Mouse (Mus musculus) small intestine, adult 2 months (tissue): ENCODE measurements around the gene Pnp2. TPM values are rescaled to one million over a fixed set of nuclear protein-coding genes. Genes with fewer than 3 reads are reported as not detected.
A peak's percentile ranks its signal among the peaks of the same experiment; 100 is the strongest.

Experiments
- H3K27ac ChIP-seq: fragments of 200-500 bp; 2 replicates; pipeline ENCODE4 v1.5.1; 2012; ENCODE audit warnings: low read depth, low read length, control low read depth, inconsistent platforms; ENCODE audit not compliant: insufficient read depth
- H3K27me3 ChIP-seq: fragments of 200-500 bp; 2 replicates; pipeline ENCODE4 v1.6.1; 2012; ENCODE audit warnings: mild to moderate bottlenecking, moderate library complexity, low read length, inconsistent platforms; ENCODE audit not compliant: control insufficient read depth, insufficient read depth
- H3K36me3 ChIP-seq: fragments of 200-500 bp; 2 replicates; pipeline ENCODE4 v1.6.1; 2012; ENCODE audit warnings: mild to moderate bottlenecking, low read length, control low read depth, inconsistent platforms; ENCODE audit not compliant: control insufficient read depth, insufficient read depth
- H3K4me1 ChIP-seq: fragments of 200-500 bp; 2 replicates; pipeline ENCODE4 v1.6.1; 2012; ENCODE audit warnings: low read length, inconsistent platforms, mixed read lengths; ENCODE audit not compliant: control insufficient read depth, insufficient read depth, insufficient read length
- H3K4me3 ChIP-seq: fragments of 200-500 bp; 2 replicates; pipeline ENCODE4 v1.5.1; 2012; ENCODE audit warnings: low read depth, mild to moderate bottlenecking, control low read depth, inconsistent platforms, low read length, moderate library complexity
- CTCF ChIP-seq: fragments of 200-500 bp; IDR thresholded peaks from 2 replicates; pipeline ENCODE4 v1.5.1; 2012; ENCODE audit warnings: low read depth, mild to moderate bottlenecking, control low read depth, inconsistent platforms, low read length, moderate library complexity, mixed read lengths; ENCODE audit not compliant: insufficient replicate concordance, insufficient read length; ENCODE audit errors: extremely low read depth
- POLR2A ChIP-seq: fragments of 200-500 bp; IDR thresholded peaks from 2 replicates; pipeline ENCODE4 v1.6.1; 2012; ENCODE audit warnings: low read depth, mild to moderate bottlenecking, control low read depth, inconsistent platforms, low read length, moderate library complexity
- WGBS: fragments of 180-500 bp; shearing (Covaris S2); methylation state at CpG from one replicate; pipeline ENCODE4 v1.1.7; 2018; 5-methylcytosine and 5-hydroxymethylcytosine counted together
- polyA plus RNA-seq: library from polyadenylated mRNA; depleted of rRNA; stranded (reverse); fragments of >200 nt; gene quantifications from 2 replicates; pipeline ENCODE4 v1.2.3, GENCODE M21; 2012; rRNA removed

Pnp2 gene
- polyA plus RNA-seq, 1 experiment = 87.2 TPM

GRCm38 (mm10) chr14:50997999-50998666 lies 42.3 kb downstream of the Pnp2 start:
- H3K36me3 ChIP-seq = no peaks in the 10 kb centered on the region
- no peaks in the 10 kb centered on the region for H3K27me3 ChIP-seq
- H3K4me1 ChIP-seq = peaks cover 4% of the 10 kb centered on the region; the same call in 1 of the 2 replicates
- whole genome bisulfite sequencing = 19% methylated on average over 2 of the region's 2 CpGs
- no peak for TF ChIP-seq CTCF
- no peak for TF ChIP-seq POLR2A
- H3K4me3 ChIP-seq = no peak overlapping the region
- 0 out of 2 replicates have a peak overlapping the region, but pooled peaks have one; percentile 4 for H3K27ac ChIP-seq

- H3K4me3 ChIP-seq = no peak within 1 kb of the TSS
- WGBS = 85% methylated on average over 8 of the region's 8 CpGs
- H3K27ac ChIP-seq = peak within 1 kb of the TSS; percentile 88
- no peaks in the 10 kb centered on the region for H3K36me3 ChIP-seq
- peaks cover 2% of the 10 kb centered on the region for H3K4me1 ChIP-seq
- TF ChIP-seq POLR2A (no peak), CTCF (no peak)
- H3K27me3 ChIP-seq = no peaks in the 10 kb centered on the region
These were observed 51.5 kb downstream of the Pnp2 start, which contains the start of gene Rnase10 for GRCm38 (mm10) chr14:51007152-51007801. Gene Rnase10 (plus strand): TSS chr14:51007751.

- TF ChIP-seq CTCF = no peak
- TF ChIP-seq POLR2A = no peak
- Histone ChIP-seq H3K4me1 (peaks cover 2% of the 10 kb centered on the region), H3K27me3 (no peaks in the 10 kb centered on the region)
These were observed 52.3 kb downstream of the Pnp2 start for GRCm38 (mm10) chr14:51007914-51008713.

GRCm38 (mm10) chr14:51008781-51009180 lies 53.0 kb downstream of the Pnp2 start:
- Histone ChIP-seq H3K4me1 (peaks cover 2% of the 10 kb centered on the region), H3K27ac (peak overlapping the region; percentile 88), H3K36me3 (no peaks in the 10 kb centered on the region), H3K4me3 (no peak overlapping the region), H3K27me3 (no peaks in the 10 kb centered on the region)
- TF ChIP-seq POLR2A (no peak), CTCF (no peak)
- WGBS = 74% methylated on average over 4 of the region's 4 CpGs

More at GRCm38 (mm10) chr14:51007914-51008713, 52.3 kb downstream of the Pnp2 start:
- Histone ChIP-seq H3K4me3 (no peak overlapping the region), H3K27ac (peak overlapping the region; percentile 88), H3K36me3 (no peaks in the 10 kb centered on the region)
- WGBS = 69% methylated on average over 13 of the region's 13 CpGs

- TF ChIP-seq POLR2A = no peak
- no peak for TF ChIP-seq CTCF
- no peaks in the 10 kb centered on the region for H3K27me3 ChIP-seq
- H3K4me3 ChIP-seq = no peak overlapping the region
- no peaks in the 10 kb centered on the region for H3K36me3 ChIP-seq
- H3K4me1 ChIP-seq = peaks cover 2% of the 10 kb centered on the region
- 86% methylated on average over 6 of the region's 6 CpGs for WGBS
- no peak overlapping the region for H3K27ac ChIP-seq
These were observed 53.8 kb downstream of the Pnp2 start for GRCm38 (mm10) chr14:51009572-51009971.

Other genes starting within 250 kb of the Pnp2 start
- not detected in 2 replicates for gene Olfr748, start 248.6 kb upstream of the Pnp2 start, polyA plus RNA-seq
- not detected in 2 replicates for gene Olfr749, start 210.9 kb upstream of the Pnp2 start, polyA plus RNA-seq
- 6.8 and 13.5 TPM in 2 replicates for gene Ttc5, start 170.5 kb upstream of the Pnp2 start, polyA plus RNA-seq
- not detected in 2 replicates for gene Ccnb1ip1, start 148.3 kb upstream of the Pnp2 start, polyA plus RNA-seq
- gene Parp2, start 148.2 kb upstream of the Pnp2 start, polyA plus RNA-seq = 2.9 and 5.8 TPM in 2 replicates
- 48.1 and 105 TPM in 2 replicates for gene Tep1, start 85.4 kb upstream of the Pnp2 start, polyA plus RNA-seq
- 0.29 and 1.7 TPM in 2 replicates for gene Klhl33, start 58.5 kb upstream of the Pnp2 start, polyA plus RNA-seq
- 65.0 and 97.3 TPM in 2 replicates for gene Osgep, start 31.1 kb upstream of the Pnp2 start, polyA plus RNA-seq
- 9.6 and 20.0 TPM in 2 replicates for gene Apex1, start 31.0 kb upstream of the Pnp2 start, polyA plus RNA-seq
- gene Pip4p1, start 25.1 kb upstream of the Pnp2 start, polyA plus RNA-seq = 50.9 and 93.1 TPM in 2 replicates
- gene Pnp, start 24.9 kb upstream of the Pnp2 start, polyA plus RNA-seq = 59.2 and 116 TPM in 2 replicates
- gene Gm49342, start 11.5 kb upstream of the Pnp2 start, polyA plus RNA-seq = not detected in 2 replicates
- not detected in 2 replicates for gene Rnase10, start 51.8 kb downstream of the Pnp2 start, polyA plus RNA-seq
- not detected in 2 replicates for gene Rnase9, start 85.9 kb downstream of the Pnp2 start, polyA plus RNA-seq
- not detected in 2 replicates for gene Rnase11, start 94.2 kb downstream of the Pnp2 start, polyA plus RNA-seq
- gene Rnase12, start 101.7 kb downstream of the Pnp2 start, polyA plus RNA-seq = not detected in 2 replicates
- gene Olfr750, start 118.4 kb downstream of the Pnp2 start, polyA plus RNA-seq = 0.01 TPM in 1 of 2 replicates, not detected in the other
- gene Rnase4, start 135.1 kb downstream of the Pnp2 start, polyA plus RNA-seq = 120 and 130 TPM in 2 replicates
- gene Ang, start 135.2 kb downstream of the Pnp2 start, polyA plus RNA-seq = 21.1 and 27.1 TPM in 2 replicates
- not detected in 2 replicates for gene Eddm3b, start 158.4 kb downstream of the Pnp2 start, polyA plus RNA-seq
- gene Rnase6, start 167.9 kb downstream of the Pnp2 start, polyA plus RNA-seq = 9.7 and 15.0 TPM in 2 replicates
- 47.1 and 6,983 TPM in 2 replicates for gene Rnase1, start 190.8 kb downstream of the Pnp2 start, polyA plus RNA-seq
- not detected in 2 replicates for gene Rnase2b, start 206.3 kb downstream of the Pnp2 start, polyA plus RNA-seq
- not detected in 2 replicates for gene Ang2, start 243.2 kb downstream of the Pnp2 start, polyA plus RNA-seq
- not detected in 2 replicates for gene Ear14, start 247.4 kb downstream of the Pnp2 start, polyA plus RNA-seq